Mouse (Mus musculus) embryonic stem cell, embryonic (primary cell): ENCODE results near the gene Cfl1.

Experiments used
- CTCF ChIA-PET, 4 experiments: fragments of 300-600 bp in 2 of 4; fragments of 350-600 bp in 2 of 4; sonication (Branson Sonifier 250); formaldehyde crosslinking; loops; one replicate each; lab custom pipeline; 2022; ENCODE audit warnings: inconsistent platforms in 2 of 4; lab: Charles Lee
- POLR2A ChIA-PET, 4 experiments: fragments of 300-600 bp in 2 of 4; fragments of 350-600 bp in 2 of 4; sonication (Branson Sonifier 250); formaldehyde crosslinking; loops; one replicate each; lab custom pipeline; 2022; ENCODE audit warnings: antibody characterized with exemption in 4 of 4, inconsistent platforms in 1 of 4; lab: Charles Lee

The Cfl1 gene

GRCm38 (mm10) chr19:5488878-5489571 is 1.2 kb upstream of the Cfl1 start:
- ChIA-PET CTCF (interaction anchor here (0.6 to 4.7 kb wide), 37 partner anchors 10 to 1179 kb away, joined by 3 to 118 read pairs (median 7); partner anchors contain the start of genes Ap5b1 (in 3 of the 4), Snx32 (in 3 of the 4), Ctsw (in 2 of the 4) and Fibp (in 2 of the 4)), POLR2A (interaction anchor here (0.5 to 21.3 kb wide), 168 partner anchors 9 to 1660 kb away, joined by 3 to 735 read pairs (median 5); partner anchors contain the start of genes Snx32 (in 4 of the 4), AI837181 (in 3 of the 4), Banf1 (in 3 of the 4) and Ccdc85b (in 3 of the 4))

- ChIA-PET CTCF (interaction anchor here (0.7 to 4.7 kb wide), 19 partner anchors 10 to 410 kb away, joined by 3 to 118 read pairs (median 6); partner anchors contain the start of genes Ap5b1 (in 2 of the 4), Snx32 (in 2 of the 4), Ccdc85b (in 1 of the 4) and Ctsw (in 1 of the 4)), POLR2A (interaction anchor here (0.5 to 21.3 kb wide), 184 partner anchors 9 to 874 kb away, joined by 3 to 735 read pairs (median 5); partner anchors contain the start of genes Snx32 (in 4 of the 4), AI837181 (in 3 of the 4), Ap5b1 (in 3 of the 4) and Banf1 (in 3 of the 4))
Observed at GRCm38 (mm10) chr19:5489721-5490120, 534 bp upstream of the Cfl1 start.

- CTCF ChIA-PET: interaction anchor here (0.5 to 4.5 kb wide), 10 partner anchors 10 to 1673 kb away, joined by 3 to 43 read pairs (median 4); partner anchors contain the start of gene Snx32 (in 1 of the 4)
- POLR2A ChIA-PET: interaction anchor here (0.6 to 21.3 kb wide), 112 partner anchors 7 to 1832 kb away, joined by 3 to 735 read pairs (median 4); partner anchors contain the start of genes Snx32 (in 4 of the 4), AI837181 (in 3 of the 4), Ap5b1 (in 3 of the 4) and Banf1 (in 3 of the 4)
Observed at GRCm38 (mm10) chr19:5490898-5491708, 848 bp downstream of the Cfl1 start.

- CTCF ChIA-PET: interaction anchor here in 2 of 4 experiments (0.6 to 2.0 kb wide), 3 partner anchors 11 to 349 kb away, joined by 4 to 6 read pairs (median 5); partner anchors contain the start of gene 1700020D05Rik (in 1 of the 2)
- POLR2A ChIA-PET: interaction anchor here in 3 of 4 experiments (0.5 to 21.3 kb wide), 27 partner anchors 11 to 500 kb away, joined by 3 to 735 read pairs (median 3); partner anchors contain the start of genes Snx32 (in 3 of the 3), Ccdc85b (in 2 of the 3), Fibp (in 2 of the 3) and 1700020D05Rik (in 1 of the 3)
Observed at GRCm38 (mm10) chr19:5492641-5493040, 2.4 kb downstream of the Cfl1 start.

GRCm38 (mm10) chr19:5493301-5493721 is 3.1 kb downstream of the Cfl1 start:
- ChIA-PET POLR2A (interaction anchor here in 3 of 4 experiments (0.5 to 21.3 kb wide), 26 partner anchors 10 to 501 kb away, joined by 3 to 735 read pairs (median 4); partner anchors contain the start of genes Snx32 (in 3 of the 3), Ccdc85b (in 2 of the 3), Fibp (in 2 of the 3) and 1700020D05Rik (in 1 of the 3)), CTCF (interaction anchor here in 1 of 4 experiments (1.5 to 2.0 kb wide), 2 partner anchors 10 to 30 kb away, joined by 4 to 5 read pairs; partner anchors contain the start of gene 1700020D05Rik)

GRCm38 (mm10) chr19:5494314-5494713 is 4.1 kb downstream of the Cfl1 start:
- POLR2A ChIA-PET: interaction anchor here (0.6 to 21.3 kb wide), 41 partner anchors 9 to 1161 kb away, joined by 3 to 735 read pairs (median 4); partner anchors contain the start of genes Snx32 (in 4 of the 4), Ccdc85b (in 2 of the 4), Ctsw (in 2 of the 4) and Fibp (in 2 of the 4)
- CTCF ChIA-PET: interaction anchor here in 3 of 4 experiments (0.5 to 2.0 kb wide), 10 partner anchors 9 to 496 kb away, joined by 3 to 6 read pairs (median 4); partner anchors contain the start of genes 1700020D05Rik (in 1 of the 3) and Kat5 (in 1 of the 3)

- ChIA-PET POLR2A (interaction anchor here (0.6 to 21.3 kb wide), 64 partner anchors 7 to 572 kb away, joined by 3 to 735 read pairs (median 4); partner anchors contain the start of genes Snx32 (in 4 of the 4), Ccdc85b (in 3 of the 4), AI837181 (in 2 of the 4) and Ctsw (in 2 of the 4)), CTCF (interaction anchor here in 2 of 4 experiments (0.6 to 1.8 kb wide), 9 partner anchors 9 to 1051 kb away, joined by 3 to 8 read pairs (median 3); partner anchors contain the start of genes Mus81 (in 1 of the 2), Sipa1 (in 1 of the 2) and Snx32 (in 1 of the 2))
Observed at GRCm38 (mm10) chr19:5495353-5496051, 5.2 kb downstream of the Cfl1 start.

- POLR2A ChIA-PET: interaction anchor here (0.6 to 21.3 kb wide), 54 partner anchors 7 to 572 kb away, joined by 3 to 735 read pairs (median 4); partner anchors contain the start of genes Snx32 (in 4 of the 4), Ccdc85b (in 3 of the 4), AI837181 (in 2 of the 4) and Ctsw (in 2 of the 4)
- CTCF ChIA-PET: interaction anchor here in 2 of 4 experiments (0.6 to 1.8 kb wide), 6 partner anchors 9 to 525 kb away, joined by 3 to 8 read pairs (median 3); partner anchors contain the start of genes Mus81 (in 1 of the 2) and Snx32 (in 1 of the 2)
Observed at GRCm38 (mm10) chr19:5496052-5496370, 5.8 kb downstream of the Cfl1 start.

GRCm38 (mm10) chr19:5500330-5500875 is 10.1 kb downstream of the Cfl1 start:
- CTCF ChIA-PET: interaction anchor here in 3 of 4 experiments (0.6 to 1.9 kb wide), 5 partner anchors 10 to 14 kb away, joined by 3 to 7 read pairs (median 4); partner anchors contain the start of genes Mus81 (in 3 of the 3) and Snx32 (in 1 of the 3)
- POLR2A ChIA-PET: interaction anchor here in 2 of 4 experiments (1.0 to 6.7 kb wide), 6 partner anchors 10 to 30 kb away, joined by 3 to 59 read pairs (median 8); partner anchors contain the start of genes Cfl1 (in 2 of the 2), Mus81 (in 2 of the 2) and Snx32 (in 2 of the 2)

GRCm38 (mm10) chr19:5503687-5504086 is 13.4 kb downstream of the Cfl1 start, which contains the start of gene 1700020D05Rik:
1700020D05Rik (minus strand) TSS chr19:5503787.
- POLR2A ChIA-PET: interaction anchor here in 2 of 4 experiments (0.7 to 3.1 kb wide), 8 partner anchors 8 to 47 kb away, joined by 3 to 36 read pairs (median 6); partner anchors contain the start of genes Cfl1 (in 2 of the 2), Mus81 (in 2 of the 2) and Fibp (in 1 of the 2)

GRCm38 (mm10) chr19:5510031-5511026 is 20.1 kb downstream of the Cfl1 start, which contains the start of gene Snx32:
Snx32 (minus strand) TSS chr19:5510538.
- CTCF ChIA-PET: interaction anchor here (0.6 to 2.8 kb wide), 35 partner anchors 10 to 498 kb away, joined by 3 to 43 read pairs (median 4); partner anchors contain the start of genes Mus81 (in 3 of the 4), Ap5b1 (in 2 of the 4), Ccdc85b (in 1 of the 4) and Cfl1 (in 1 of the 4)
- POLR2A ChIA-PET: interaction anchor here (0.5 to 5.0 kb wide), 83 partner anchors 9 to 1811 kb away, joined by 3 to 163 read pairs (median 4); partner anchors contain the start of genes Cfl1 (in 4 of the 4), Mus81 (in 4 of the 4), Cdca5 (in 2 of the 4) and Zfpl1 (in 2 of the 4)

More at GRCm38 (mm10) chr19:5503687-5504086, 13.4 kb downstream of the Cfl1 start, which contains the start of gene 1700020D05Rik:
- CTCF ChIA-PET: interaction anchor here in 2 of 4 experiments (0.6 to 1.5 kb wide), 2 partner anchors 10 to 227 kb away, joined by 3 to 5 read pairs; no protein-coding TSS in a partner anchor

GRCm38 (mm10) chr19:5511074-5511632 is 20.9 kb downstream of the Cfl1 start:
- CTCF ChIA-PET: interaction anchor here (0.6 to 2.8 kb wide), 23 partner anchors 9 to 528 kb away, joined by 3 to 43 read pairs (median 4); partner anchors contain the start of genes Ap5b1 (in 2 of the 4), Mus81 (in 2 of the 4), Ccdc85b (in 1 of the 4) and Cfl1 (in 1 of the 4)

More at GRCm38 (mm10) chr19:5511074-5511632, 20.9 kb downstream of the Cfl1 start:
- POLR2A ChIA-PET: interaction anchor here (0.6 to 5.0 kb wide), 49 partner anchors 10 to 423 kb away, joined by 3 to 163 read pairs (median 4); partner anchors contain the start of genes Cfl1 (in 4 of the 4), Mus81 (in 4 of the 4), AI837181 (in 1 of the 4) and Ccdc85b (in 1 of the 4)
